Mouse (Mus musculus) CH12.LX (cell line): Measurements from ENCODE around the gene D630045J12Rik.

Experiments used
- CTCF ChIP-seq, 2 experiments: IDR thresholded peaks in 1 of 2; conservative IDR thresholded peaks in 1 of 2; 2 replicates each; pipeline ENCODE4 v1.5.1; 2011 to 2012; ENCODE audit warnings: low read depth in 2 of 2, low read length in 2 of 2, improper control_type of control experiment in 1 of 2, inconsistent platforms in 1 of 2, mild to moderate bottlenecking in 1 of 2, moderate library complexity in 1 of 2
- JUN ChIP-seq: IDR thresholded peaks from 2 replicates; pipeline ENCODE4 v1.6.1; 2011; ENCODE audit warnings: low read depth, mild to moderate bottlenecking, low read length, improper control_type of control experiment, moderate library complexity; ENCODE audit not compliant: insufficient read depth
- MAX ChIP-seq: IDR thresholded peaks from 2 replicates; pipeline ENCODE4 v1.6.1; 2011; ENCODE audit warnings: low read length, improper control_type of control experiment
- MYC ChIP-seq: IDR thresholded peaks from 2 replicates; pipeline ENCODE4 v1.6.1; 2011; ENCODE audit warnings: low read depth, mild to moderate bottlenecking, improper control_type of control experiment, low read length
- POLR2A ChIP-seq: IDR thresholded peaks from 2 replicates; pipeline ENCODE4 v1.6.1; 2011; ENCODE audit warnings: low read depth, mild to moderate bottlenecking, improper control_type of control experiment, low read length
- RAD21 ChIP-seq: IDR thresholded peaks from 2 replicates; pipeline ENCODE4 v1.6.1; 2011; ENCODE audit warnings: low read depth, mild to moderate bottlenecking, low read length, improper control_type of control experiment, moderate library complexity

DNA sequence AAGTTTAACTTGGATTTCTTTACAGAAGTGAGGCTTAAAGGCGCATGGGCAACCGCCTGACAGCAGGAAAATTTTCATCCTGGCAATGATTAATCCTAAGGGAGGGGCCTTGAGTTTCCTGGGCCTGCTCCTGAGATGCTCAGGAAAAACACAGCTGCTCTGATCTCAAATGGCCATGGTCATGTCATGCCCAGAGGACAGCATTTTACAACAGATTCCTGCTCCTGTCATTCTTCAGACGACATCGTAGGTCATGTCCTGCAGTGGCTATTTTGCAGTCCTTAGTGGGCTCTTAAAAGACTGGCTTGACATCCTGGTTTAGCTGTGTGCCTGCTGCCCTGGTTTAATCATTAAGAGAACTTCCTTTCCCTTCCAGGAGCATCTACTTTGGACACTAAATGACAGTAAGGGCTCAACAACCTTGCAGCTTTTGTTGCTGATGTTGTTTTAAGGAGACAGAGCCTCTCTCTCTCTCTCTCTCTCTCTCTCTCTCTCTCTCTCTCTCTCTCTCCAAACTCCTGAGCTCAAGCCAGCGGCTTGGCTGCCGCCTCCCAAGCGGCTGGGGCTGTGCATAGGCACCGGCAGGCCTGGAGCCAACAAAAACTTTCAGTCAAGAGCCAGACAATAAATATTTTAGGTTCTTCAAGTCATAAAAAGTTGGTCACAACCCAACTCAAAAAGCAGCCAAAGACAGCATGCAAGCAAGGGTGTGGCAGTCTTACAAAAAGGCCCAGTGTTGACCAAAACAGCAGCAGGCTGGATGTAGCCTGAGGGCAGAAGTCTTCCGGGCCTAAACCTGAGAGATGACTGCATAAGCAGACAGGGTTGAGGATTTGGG, 109.4 kb downstream of the D630045J12Rik start:
- TF ChIP-seq MAX (no peak), CTCF (conservative IDR thresholded peaks at IDR 0.05 in 1 of 2, IDR thresholded peaks at IDR 0.05 in 1 of 2; ENCODE audit: low read depth in 2 of 2, low read length in 2 of 2) (no peak), MYC (no peak), POLR2A (no peak), JUN (no peak), RAD21 (no peak)
